Mouse (Mus musculus) olfactory bulb, adult 2 months (tissue): ENCODE results near the gene Krt72.

Source experiments
- CTCF ChIP-seq: fragments of 200-500 bp; IDR thresholded peaks from 2 replicates; pipeline ENCODE4 v1.5.1; 2012; ENCODE audit warnings: low read depth, mild to moderate bottlenecking, low read length, moderate library complexity; ENCODE audit not compliant: insufficient read depth
- POLR2A ChIP-seq: fragments of 200-500 bp; IDR thresholded peaks from 2 replicates; pipeline ENCODE4 v1.6.1; 2012; ENCODE audit warnings: mild to moderate bottlenecking, low read depth, low read length, moderate library complexity; ENCODE audit not compliant: insufficient read depth

DNA sequence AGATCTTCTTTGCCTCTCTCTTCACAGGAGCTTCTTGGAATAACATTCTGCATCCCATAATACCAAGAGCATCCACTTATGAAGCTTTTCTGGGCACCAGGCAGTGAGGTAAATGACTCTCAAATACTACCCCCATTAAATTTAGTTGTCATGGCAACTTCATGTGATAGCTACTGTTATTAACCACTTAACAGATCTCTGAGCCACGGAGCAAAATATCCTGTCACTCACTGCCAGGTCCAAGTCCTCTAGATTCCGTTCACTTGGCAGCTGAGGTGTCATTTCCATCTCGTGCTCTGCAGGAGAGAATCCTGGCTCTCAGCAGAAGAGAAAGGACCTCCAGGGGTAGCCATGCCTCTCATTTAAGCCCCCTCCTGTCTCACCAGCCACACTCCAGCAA, 4.6 kb upstream of the Krt72 start:
- TF ChIP-seq POLR2A: no peak
- TF ChIP-seq CTCF: no peak
